Mouse (Mus musculus): ENCODE measurements at regions not wholly inside any gene's neighbourhood (a gene's known extent, or its start where the extent isn't known, plus 50 kb on each side); places are given as distances from the start of the nearest gene placed in this dataset.

DNA sequence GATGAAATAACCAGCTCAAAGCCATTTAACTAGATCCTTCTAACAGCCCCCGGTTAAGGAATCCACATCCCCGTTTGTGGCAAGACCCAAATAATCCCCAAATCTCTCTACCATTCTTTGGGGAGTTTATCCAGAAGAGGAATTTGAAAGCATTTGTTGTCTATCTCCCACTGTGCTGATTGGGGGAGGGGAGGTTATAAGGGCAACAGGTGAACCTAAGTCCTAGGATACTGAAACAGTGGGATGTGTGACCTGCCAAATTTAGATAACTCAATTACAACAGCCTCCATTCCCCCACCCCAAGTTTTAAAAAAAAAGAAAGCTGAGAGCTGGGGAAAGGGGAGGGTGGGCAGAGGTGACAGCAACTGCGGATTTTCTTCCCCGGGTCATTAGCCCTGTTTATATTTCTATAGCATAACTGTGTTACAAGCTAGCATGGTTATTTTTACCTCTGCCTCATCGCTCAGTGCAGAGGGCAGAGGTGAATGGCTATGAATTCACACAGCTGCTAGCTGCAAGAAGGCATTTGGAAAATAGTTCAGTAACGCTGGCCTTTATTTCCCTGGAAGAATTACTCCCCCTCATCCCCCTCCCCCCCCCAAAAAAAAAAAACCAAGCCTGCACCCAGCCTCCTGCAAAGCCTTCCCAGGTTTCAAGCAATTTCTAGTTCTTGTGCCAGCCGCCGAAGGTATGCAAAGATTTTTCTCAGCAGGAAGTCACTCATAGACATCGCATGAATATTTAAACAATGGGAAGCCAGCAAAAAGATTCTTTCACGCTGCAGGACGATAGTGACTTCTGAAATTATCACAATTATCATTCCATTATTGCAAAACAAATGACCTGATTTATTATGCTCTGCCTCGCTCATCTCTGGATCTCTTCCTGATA lies 388.5 kb upstream of the Acvr2a start:
- TF ChIP-seq EP300 (optimal IDR thresholded peaks at IDR 0.05): no peak
- no peak for TF ChIP-seq CTCF (IDR thresholded peaks at IDR 0.05; ENCODE audit: low read depth)
